Mouse (Mus musculus): ENCODE data around the gene Rgs9bp. TPM values are rescaled to one million over a fixed set of nuclear protein-coding genes. Genes with fewer than 3 reads are reported as not detected.
A peak's percentile ranks its signal among the peaks of the same experiment; 100 is the strongest.

The Rgs9bp gene
- total and polyA plus RNA-seq, 2 experiments from 2014 or later: 0.11 TPM; not detected in 1

GRCm38 (mm10) chr7:35563071-35563470 lies 22.3 kb downstream of the Rgs9bp start:
- WGBS: 81% methylated on average over 11 of the region's 11 CpGs
- Histone ChIP-seq H3K27me3 (ENCODE audit: insufficient read depth, low read length) (no peaks in the 10 kb centered on the region), H3K27ac (ENCODE audit: low read depth, low read length) (no peak overlapping the region), H3K4me3 (ENCODE audit: low read depth, low read length) (no peak overlapping the region), H3K9ac (replicated peaks; ENCODE audit: low read length, poor library complexity, severe bottlenecking) (no peak overlapping the region), H3K36me3 (ENCODE audit: insufficient read depth, low read length) (no peaks in the 10 kb centered on the region), H3K4me1 (ENCODE audit: insufficient read depth, low read length) (no peaks in the 10 kb centered on the region), H3K9me3 (ENCODE audit: low read length) (no peaks in the 10 kb centered on the region), H3K4me2 (ENCODE audit: low read depth, low read length, poor library complexity, severe bottlenecking) (no peak overlapping the region)
- DNase-seq (ENCODE audit: low spot score): no peak
- ATAC-seq (ENCODE audit: low FRiP score): no peak
- TF ChIP-seq CTCF (IDR thresholded peaks at IDR 0.05): no peak

DNA sequence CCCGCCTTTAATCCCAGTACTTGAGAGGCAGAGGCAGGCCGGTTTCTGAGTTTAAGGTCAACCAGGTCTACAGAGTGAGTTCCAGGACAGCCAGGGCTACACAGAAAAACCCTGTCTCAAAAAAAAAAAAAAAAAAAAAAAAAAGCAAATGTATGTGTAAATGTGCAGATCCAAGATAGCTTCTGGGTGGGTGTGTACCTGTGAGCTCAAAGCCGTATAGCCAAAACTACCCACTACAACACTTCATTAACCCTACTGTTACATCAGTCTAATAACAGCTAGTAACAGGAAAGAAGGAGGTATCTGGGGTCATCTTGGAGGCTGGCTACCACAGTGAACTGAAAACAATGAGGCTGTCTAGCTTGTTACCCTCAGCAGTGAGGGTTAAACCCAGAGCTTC lies 25.5 kb downstream of the Rgs9bp start:
- H3K4me2 ChIP-seq (ENCODE audit: low read depth, low read length, poor library complexity, severe bottlenecking): no peak overlapping the region
- H3K27ac ChIP-seq (ENCODE audit: low read depth, low read length): no peak overlapping the region
- no peak for DNase-seq (ENCODE audit: low spot score)
- WGBS: 94% methylated on average over 3 of the region's 3 CpGs
- H3K9me3 ChIP-seq (ENCODE audit: low read length): no peaks in the 10 kb centered on the region
- H3K36me3 ChIP-seq (ENCODE audit: insufficient read depth, low read length): no peaks in the 10 kb centered on the region
- no peak for ATAC-seq (ENCODE audit: low FRiP score)
- TF ChIP-seq CTCF (IDR thresholded peaks at IDR 0.05): no peak
- no peaks in the 10 kb centered on the region for H3K4me1 ChIP-seq (ENCODE audit: insufficient read depth, low read length)
- H3K4me3 ChIP-seq (ENCODE audit: low read depth, low read length): no peak overlapping the region
- H3K27me3 ChIP-seq (ENCODE audit: insufficient read depth, low read length): no peaks in the 10 kb centered on the region
- H3K9ac ChIP-seq (replicated peaks; ENCODE audit: low read length, poor library complexity, severe bottlenecking): no peak overlapping the region

- no peak overlapping the region for H3K4me3 ChIP-seq (ENCODE audit: low read depth, low read length)
- WGBS: 63% methylated on average over 2 of the region's 2 CpGs
- no peak for TF ChIP-seq CTCF (IDR thresholded peaks at IDR 0.05)
- no peak for ATAC-seq (ENCODE audit: low FRiP score)
- H3K36me3 ChIP-seq (ENCODE audit: insufficient read depth, low read length): no peaks in the 10 kb centered on the region
- no peak for DNase-seq (ENCODE audit: low spot score)
- H3K4me2 ChIP-seq (ENCODE audit: low read depth, low read length, poor library complexity, severe bottlenecking): no peak overlapping the region
- H3K27ac ChIP-seq (ENCODE audit: low read depth, low read length): no peak overlapping the region
- H3K27me3 ChIP-seq (ENCODE audit: insufficient read depth, low read length): no peaks in the 10 kb centered on the region
- H3K4me1 ChIP-seq (ENCODE audit: insufficient read depth, low read length): no peaks in the 10 kb centered on the region
- H3K9ac ChIP-seq (replicated peaks; ENCODE audit: low read length, poor library complexity, severe bottlenecking): no peak overlapping the region
- no peaks in the 10 kb centered on the region for H3K9me3 ChIP-seq (ENCODE audit: low read length)
Observed at GRCm38 (mm10) chr7:35558681-35559080, 26.7 kb downstream of the Rgs9bp start.

DNA sequence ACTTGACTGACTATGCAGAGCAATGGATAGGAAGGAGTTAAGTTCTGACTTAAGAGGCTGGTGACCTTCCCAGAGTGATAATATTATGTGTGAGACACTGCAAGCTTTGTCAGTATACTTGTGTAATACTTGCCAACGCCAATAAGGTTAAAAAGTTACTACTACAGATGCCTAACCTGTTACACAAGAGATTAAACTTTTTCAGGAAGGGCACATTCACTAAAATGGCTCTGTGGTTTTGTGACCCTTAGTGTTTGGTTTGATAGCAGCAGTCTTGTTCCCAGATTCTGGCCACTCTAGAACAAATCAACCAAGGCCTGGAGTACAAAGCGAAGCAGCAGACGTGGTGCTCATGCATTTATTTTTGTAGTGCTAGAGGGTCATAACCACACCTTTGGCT lies 27.8 kb downstream of the Rgs9bp start:
- ATAC-seq (ENCODE audit: low FRiP score) (no peak), DNase-seq (ENCODE audit: low spot score) (no peak)
- Histone ChIP-seq H3K27ac (ENCODE audit: low read depth, low read length) (no peak overlapping the region), H3K27me3 (ENCODE audit: insufficient read depth, low read length) (no peaks in the 10 kb centered on the region), H3K9ac (replicated peaks; ENCODE audit: low read length, poor library complexity, severe bottlenecking) (no peak overlapping the region), H3K9me3 (ENCODE audit: low read length) (no peaks in the 10 kb centered on the region), H3K36me3 (ENCODE audit: insufficient read depth, low read length) (no peaks in the 10 kb centered on the region), H3K4me3 (ENCODE audit: low read depth, low read length) (no peak overlapping the region), H3K4me1 (ENCODE audit: insufficient read depth, low read length) (no peaks in the 10 kb centered on the region), H3K4me2 (ENCODE audit: low read depth, low read length, poor library complexity, severe bottlenecking) (no peak overlapping the region)
- no peak for TF ChIP-seq CTCF (IDR thresholded peaks at IDR 0.05)
- 86% methylated on average over 3 of the region's 3 CpGs for WGBS

- Histone ChIP-seq H3K27me3 (ENCODE audit: insufficient read depth, low read length) (no peaks in the 10 kb centered on the region), H3K4me1 (ENCODE audit: insufficient read depth, low read length) (no peaks in the 10 kb centered on the region), H3K9me3 (ENCODE audit: low read length) (no peaks in the 10 kb centered on the region), H3K4me3 (ENCODE audit: low read depth, low read length) (no peak overlapping the region), H3K27ac (ENCODE audit: low read depth, low read length) (no peak overlapping the region), H3K4me2 (ENCODE audit: low read depth, low read length, poor library complexity, severe bottlenecking) (no peak overlapping the region), H3K36me3 (ENCODE audit: insufficient read depth, low read length) (no peaks in the 10 kb centered on the region), H3K9ac (replicated peaks; ENCODE audit: low read length, poor library complexity, severe bottlenecking) (no peak overlapping the region)
- DNase-seq (ENCODE audit: low spot score) (no peak), ATAC-seq (ENCODE audit: low FRiP score) (no peak)
- 91% methylated on average over 5 of the region's 5 CpGs for WGBS
- no peak for TF ChIP-seq CTCF (IDR thresholded peaks at IDR 0.05)
Observed at GRCm38 (mm10) chr7:35556905-35557304, 28.5 kb downstream of the Rgs9bp start.

DNA sequence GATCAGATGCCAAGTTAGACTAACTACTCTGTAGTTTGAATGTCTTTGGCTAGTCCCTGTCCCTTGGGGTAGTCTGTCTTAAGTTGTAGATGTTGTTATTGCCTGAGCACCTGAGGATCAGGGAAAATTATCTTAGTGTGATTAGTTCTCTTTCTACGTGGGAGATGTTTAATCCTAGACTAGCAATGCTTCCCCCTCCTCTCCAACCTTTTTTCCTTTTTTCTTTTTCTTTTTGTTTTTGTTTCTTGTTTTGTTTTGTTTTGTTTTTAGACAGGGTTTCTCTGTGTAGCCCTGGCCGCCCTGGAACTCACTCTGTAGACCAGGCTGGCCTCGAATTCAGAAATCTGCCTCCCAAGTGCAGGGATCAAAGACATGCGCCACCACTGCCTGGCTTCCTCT lies 29.2 kb downstream of the Rgs9bp start, which contains the start of gene Nudt19:
Gene Nudt19 (minus strand): TSS at position 100 of the 399 bp plus-strand sequence.
- peak within 1 kb of the TSS; percentile 96 for H3K27ac ChIP-seq (ENCODE audit: low read depth, low read length)
- H3K4me2 ChIP-seq (ENCODE audit: low read depth, low read length, poor library complexity, severe bottlenecking): peak within 1 kb of the TSS; percentile 96
- TF ChIP-seq CTCF (IDR thresholded peaks at IDR 0.05): no peak
- H3K36me3 ChIP-seq (ENCODE audit: insufficient read depth, low read length): no peaks in the 10 kb centered on the region
- H3K4me3 ChIP-seq (ENCODE audit: low read depth, low read length): peak within 1 kb of the TSS; percentile 78
- H3K9ac ChIP-seq (replicated peaks; ENCODE audit: low read length, poor library complexity, severe bottlenecking): peak within 1 kb of the TSS; percentile 98
- WGBS: 57% methylated on average over 4 of the region's 4 CpGs
- H3K27me3 ChIP-seq (ENCODE audit: insufficient read depth, low read length): no peaks in the 10 kb centered on the region
- H3K4me1 ChIP-seq (ENCODE audit: insufficient read depth, low read length): no peaks in the 10 kb centered on the region
- H3K9me3 ChIP-seq (ENCODE audit: low read length): no peaks in the 10 kb centered on the region
- ATAC-seq (ENCODE audit: low FRiP score) (no peak), DNase-seq (ENCODE audit: low spot score) (no peak)
